Mouse (Mus musculus) liver, postnatal 0 days (tissue): ENCODE measurements around the gene Hist3h2ba. TPM values are rescaled to one million over a fixed set of nuclear protein-coding genes. Genes with fewer than 3 reads are reported as not detected.
A peak's percentile ranks its signal among the peaks of the same experiment; 100 is the strongest.

Experiments
- ATAC-seq: fragments of 200-750 bp; cut with Nextera tagmentation; 2 replicates; pipeline ENCODE4 v1.8.0; 2017; ENCODE audit warnings: mild to moderate bottlenecking, moderate library complexity
- DNase-seq: peaks from one replicate; pipeline ENCODE4 v3.0.0-alpha.2; 2016
- H3K27ac ChIP-seq: fragments of 300-500 bp; sonication (generic); 2 replicates; pipeline ENCODE4 v1.5.1; 2014; ENCODE audit warnings: antibody characterized with exemption, moderate library complexity, mild to moderate bottlenecking, low read depth
- H3K27me3 ChIP-seq: fragments of 300-500 bp; sonication (generic); 2 replicates; pipeline ENCODE4 v1.6.1; 2014; ENCODE audit warnings: low read length, control low read depth, mixed read lengths; ENCODE audit not compliant: insufficient read depth
- H3K36me3 ChIP-seq: fragments of 300-500 bp; sonication (generic); replicated peaks from 2 replicates; pipeline ENCODE4 v1.6.1; 2014; ENCODE audit warnings: mild to moderate bottlenecking, control low read depth, low read length, moderate library complexity, mixed read lengths; ENCODE audit not compliant: insufficient read depth
- H3K4me1 ChIP-seq: fragments of 300-500 bp; sonication (generic); 2 replicates; pipeline ENCODE4 v1.6.1; 2014; ENCODE audit warnings: antibody characterized with exemption, mild to moderate bottlenecking, control low read depth; ENCODE audit not compliant: insufficient read depth
- H3K4me2 ChIP-seq: fragments of 300-500 bp; sonication (generic); 2 replicates; pipeline ENCODE4 v1.6.1; 2014; ENCODE audit warnings: low read depth, mild to moderate bottlenecking, low read length, moderate library complexity, mixed read lengths
- H3K4me3 ChIP-seq: fragments of 300-500 bp; sonication (generic); 2 replicates; pipeline ENCODE4 v1.5.1; 2014; ENCODE audit warnings: low read depth, low read length
- H3K9ac ChIP-seq: fragments of 300-500 bp; sonication (generic); replicated peaks from 2 replicates; pipeline ENCODE4 v1.6.1; 2014; ENCODE audit warnings: mild to moderate bottlenecking, moderate library complexity
- H3K9me3 ChIP-seq: fragments of 300-500 bp; sonication (generic); 2 replicates; pipeline ENCODE4 v1.6.1; 2016; ENCODE audit warnings: mild to moderate bottlenecking, control low read depth, low read length, mixed read lengths
- CTCF ChIP-seq: sonication (generic); IDR thresholded peaks from 2 replicates; pipeline ENCODE4 v1.5.1; 2016; ENCODE audit warnings: antibody characterized with exemption, low read depth
- EP300 ChIP-seq: IDR thresholded peaks from 2 replicates; pipeline ENCODE4 v1.6.1; 2016; ENCODE audit warnings: antibody characterized with exemption, low read depth, mild to moderate bottlenecking
- WGBS: fragments of 180-500 bp; shearing (Covaris S2); extraction: QIAGEN DNeasy Blood & Tissue Kit; methylation state at CpG from one replicate; pipeline ENCODE4 v1.1.7; 2014; ENCODE audit not compliant: insufficient replicate concordance; 5-methylcytosine and 5-hydroxymethylcytosine counted together
- polyA plus RNA-seq: library from polyadenylated mRNA; unstranded; fragments of >200 nt; fragmentation: Nextera tagmentation; extraction: Ambion mirVana; gene quantifications from 2 replicates; pipeline ENCODE4 v1.2.1, GENCODE M21; 2015

Hist3h2ba gene
- polyA plus RNA-seq, 1 experiment from 2014 or later: 4.9 TPM

GRCm38 (mm10) chr11:58965001-58965760 lies 16.5 kb downstream of the Hist3h2ba start:
- no peak for DNase-seq
- H3K4me1 ChIP-seq: peaks cover 18% of the 10 kb centered on the region
- no peak overlapping the region for H3K27ac ChIP-seq
- no peaks in the 10 kb centered on the region for H3K9me3 ChIP-seq
- H3K4me2 ChIP-seq: no peak overlapping the region
- 42% methylated on average over 12 of the region's 12 CpGs for whole genome bisulfite sequencing
- H3K4me3 ChIP-seq: no peak overlapping the region
- H3K27me3 ChIP-seq: peaks cover 4% of the 10 kb centered on the region; the same call in 1 of the 2 replicates
- H3K36me3 ChIP-seq: no peaks in the 10 kb centered on the region
- peak; percentile 54 for ATAC-seq
- no peak overlapping the region for H3K9ac ChIP-seq
- no peak for TF ChIP-seq EP300
- no peak for TF ChIP-seq CTCF

GRCm38 (mm10) chr11:58967346-58967745 lies 18.6 kb downstream of the Hist3h2ba start:
- no peak overlapping the region for H3K9ac ChIP-seq
- 86% methylated on average over 1 of the region's 1 CpGs for WGBS
- H3K4me3 ChIP-seq: no peak overlapping the region
- TF ChIP-seq CTCF: peak; percentile 76
- TF ChIP-seq EP300: no peak
- H3K36me3 ChIP-seq: peaks cover 9% of the 10 kb centered on the region; the same call in 1 of the 2 replicates
- H3K4me2 ChIP-seq: no peak overlapping the region
- DNase-seq (peak; percentile 50), ATAC-seq (no peak)
- no peaks in the 10 kb centered on the region for H3K27me3 ChIP-seq
- peaks cover 15% of the 10 kb centered on the region for H3K4me1 ChIP-seq
- no peak overlapping the region for H3K27ac ChIP-seq
- H3K9me3 ChIP-seq: no peaks in the 10 kb centered on the region

DNA sequence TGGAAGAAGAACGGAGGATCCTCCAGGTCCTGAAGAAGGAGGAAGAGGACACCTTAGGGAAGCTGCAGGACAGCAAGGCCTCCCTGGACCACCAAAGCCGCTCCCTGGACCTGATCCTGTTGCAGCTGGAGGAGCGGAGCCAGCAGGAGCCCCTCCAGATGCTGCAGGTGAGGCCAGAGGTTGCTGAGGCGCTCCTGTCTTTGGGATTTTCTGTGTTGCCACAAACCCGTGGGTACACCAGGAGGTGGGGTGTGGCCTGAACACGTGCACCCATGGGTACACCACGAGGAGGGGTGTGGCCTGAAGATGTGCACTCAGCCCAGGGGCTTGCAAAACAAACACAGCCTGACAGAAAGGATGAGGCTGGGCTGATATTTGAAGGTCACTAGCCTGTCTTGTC lies 19.8 kb downstream of the Hist3h2ba start:
- TF ChIP-seq CTCF (no peak), EP300 (no peak)
- peaks cover 13% of the 10 kb centered on the region for H3K4me1 ChIP-seq
- H3K4me2 ChIP-seq: no peak overlapping the region
- no peak for ATAC-seq
- H3K9me3 ChIP-seq: no peaks in the 10 kb centered on the region
- DNase-seq: no peak
- peaks cover 9% of the 10 kb centered on the region; the same call in 1 of the 2 replicates for H3K36me3 ChIP-seq
- no peak overlapping the region for H3K9ac ChIP-seq
- no peak overlapping the region for H3K27ac ChIP-seq
- H3K27me3 ChIP-seq: no peaks in the 10 kb centered on the region
- 59% methylated on average over 7 of the region's 7 CpGs for WGBS
- H3K4me3 ChIP-seq: no peak overlapping the region

GRCm38 (mm10) chr11:58969027-58969426 lies 20.3 kb downstream of the Hist3h2ba start:
- peaks cover 11% of the 10 kb centered on the region for H3K4me1 ChIP-seq
- no peak for ATAC-seq
- H3K4me2 ChIP-seq: no peak overlapping the region
- no peaks in the 10 kb centered on the region for H3K27me3 ChIP-seq
- 52% methylated on average over 8 of the region's 8 CpGs for WGBS
- H3K9ac ChIP-seq: no peak overlapping the region
- no peaks in the 10 kb centered on the region for H3K9me3 ChIP-seq
- H3K27ac ChIP-seq: no peak overlapping the region
- DNase-seq: no peak
- H3K4me3 ChIP-seq: no peak overlapping the region
- H3K36me3 ChIP-seq: peaks cover 9% of the 10 kb centered on the region; the same call in 1 of the 2 replicates
- no peak for TF ChIP-seq EP300
- no peak for TF ChIP-seq CTCF

DNA sequence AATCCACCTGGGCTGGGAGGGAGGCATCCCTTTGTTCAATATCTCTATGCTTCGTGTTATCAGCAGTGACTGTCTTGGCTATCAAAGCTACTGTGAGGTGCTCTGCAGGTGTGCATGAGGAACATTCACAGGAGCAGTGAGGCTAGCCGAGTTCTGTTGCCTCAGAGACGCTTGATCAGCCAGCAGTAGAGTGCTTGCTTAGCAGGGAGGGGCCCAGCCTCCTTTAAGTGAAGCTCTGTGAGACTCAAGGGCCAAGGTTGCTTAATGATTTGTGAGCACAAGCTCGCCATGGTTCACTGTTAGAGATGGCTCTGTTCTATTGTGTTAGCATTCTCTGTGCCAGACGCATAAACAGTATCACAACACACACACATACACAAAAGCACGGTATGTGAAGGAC lies 20.9 kb downstream of the Hist3h2ba start:
- H3K27ac ChIP-seq: no peak overlapping the region
- no peaks in the 10 kb centered on the region for H3K9me3 ChIP-seq
- TF ChIP-seq CTCF: no peak
- no peak for TF ChIP-seq EP300
- peaks cover 9% of the 10 kb centered on the region; the same call in 1 of the 2 replicates for H3K36me3 ChIP-seq
- ATAC-seq: no peak
- H3K9ac ChIP-seq: no peak overlapping the region
- peaks cover 11% of the 10 kb centered on the region for H3K4me1 ChIP-seq
- 67% methylated on average over 6 of the region's 6 CpGs for WGBS
- no peak overlapping the region for H3K4me2 ChIP-seq
- no peak overlapping the region for H3K4me3 ChIP-seq
- DNase-seq: no peak
- H3K27me3 ChIP-seq: no peaks in the 10 kb centered on the region

GRCm38 (mm10) chr11:58970831-58971530 lies 22.3 kb downstream of the Hist3h2ba start:
- Histone ChIP-seq H3K4me2 (no peak overlapping the region), H3K4me1 (peaks cover 5% of the 10 kb centered on the region; the same call in 1 of the 2 replicates), H3K9ac (no peak overlapping the region), H3K4me3 (no peak overlapping the region), H3K27me3 (no peaks in the 10 kb centered on the region), H3K9me3 (no peaks in the 10 kb centered on the region), H3K27ac (no peak overlapping the region), H3K36me3 (peaks cover 11% of the 10 kb centered on the region)
- DNase-seq (no peak), ATAC-seq (no peak)
- TF ChIP-seq EP300 (no peak), CTCF (0 out of 2 replicates have a peak, but pooled peaks have one; percentile 18)
- 84% methylated on average over 21 of the region's 21 CpGs for WGBS
